Mouse (Mus musculus): ENCODE data around the gene Rps28.

The Rps28 gene

GRCm38 (mm10) chr17:33812475-33812874, 11.9 kb downstream of the Rps28 start:
- DNase-seq (ENCODE audit: low read depth, low spot score) = no peak

- DNase-seq (ENCODE audit: low read depth, low spot score) = no peak
Observed at GRCm38 (mm10) chr17:33811142-33811516, 13.2 kb downstream of the Rps28 start.

DNA sequence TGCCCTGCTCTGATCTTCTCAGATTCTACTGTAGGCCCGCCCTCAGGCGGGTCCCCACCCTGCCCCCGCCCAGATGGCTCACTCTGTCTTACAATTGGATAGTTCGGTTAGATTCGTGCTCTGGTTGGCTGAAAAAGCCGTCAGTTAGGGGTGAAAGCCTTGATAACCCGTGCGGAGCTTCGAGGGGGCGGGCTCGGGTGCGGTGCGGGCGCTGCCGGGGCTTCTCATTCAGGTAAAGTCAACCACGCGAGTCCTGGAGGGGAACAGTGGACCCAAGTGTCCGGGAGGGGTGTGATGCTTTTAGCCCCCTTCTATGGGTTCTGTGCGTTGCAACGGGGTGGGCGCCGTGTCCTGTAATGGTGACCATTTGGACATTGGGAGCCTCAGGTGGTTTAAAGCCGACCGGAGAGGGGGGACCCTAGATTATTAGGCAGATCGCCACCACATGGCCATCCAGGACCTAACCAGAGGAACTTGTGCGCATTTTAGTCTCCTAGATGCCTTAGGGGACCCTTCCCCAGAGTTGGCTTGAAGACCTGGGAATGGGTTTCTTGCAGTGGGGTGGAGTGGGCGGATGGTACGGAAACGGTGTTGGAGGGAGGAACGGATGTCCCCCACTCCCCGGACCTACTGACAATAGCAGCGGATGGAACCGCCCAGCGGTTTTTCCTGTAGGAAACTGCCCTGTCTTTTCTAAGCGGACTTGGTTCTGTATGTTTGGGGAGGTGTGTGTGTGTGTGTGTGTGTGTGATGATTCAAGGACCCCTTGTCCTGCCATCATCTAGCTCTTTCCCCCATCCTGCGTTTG, 13.8 kb downstream of the Rps28 start, which contains the start of gene Kank3:
Gene Kank3, plus strand, starts transcription at position 186 of the 808 bp plus-strand sequence.
- DNase-seq (ENCODE audit: low read depth, low spot score) = peak; percentile 95

DNA sequence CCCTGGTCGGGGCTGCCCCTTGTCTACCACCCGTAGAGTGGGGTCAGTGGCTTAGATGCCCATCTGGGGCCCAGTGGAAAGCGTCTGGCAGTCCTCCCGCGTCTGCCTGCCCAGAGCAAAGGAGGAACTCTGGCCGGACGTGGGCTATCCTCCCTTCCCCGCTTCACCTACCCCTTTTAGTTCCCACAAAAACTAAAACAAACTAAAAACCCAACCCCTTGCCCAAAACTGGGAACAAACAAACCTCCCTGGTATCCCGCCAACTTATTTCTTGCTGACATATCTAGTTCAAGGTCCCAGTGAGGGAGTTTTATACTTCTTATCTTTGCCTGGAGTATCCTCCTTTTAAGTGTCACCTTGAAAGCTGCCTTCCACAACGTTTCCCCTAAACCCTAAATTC, 16.2 kb downstream of the Rps28 start:
- DNase-seq (ENCODE audit: low read depth, low spot score) = no peak

GRCm38 (mm10) chr17:33807181-33807888, 17.0 kb downstream of the Rps28 start:
- DNase-seq (ENCODE audit: low read depth, low spot score) = no peak

DNA sequence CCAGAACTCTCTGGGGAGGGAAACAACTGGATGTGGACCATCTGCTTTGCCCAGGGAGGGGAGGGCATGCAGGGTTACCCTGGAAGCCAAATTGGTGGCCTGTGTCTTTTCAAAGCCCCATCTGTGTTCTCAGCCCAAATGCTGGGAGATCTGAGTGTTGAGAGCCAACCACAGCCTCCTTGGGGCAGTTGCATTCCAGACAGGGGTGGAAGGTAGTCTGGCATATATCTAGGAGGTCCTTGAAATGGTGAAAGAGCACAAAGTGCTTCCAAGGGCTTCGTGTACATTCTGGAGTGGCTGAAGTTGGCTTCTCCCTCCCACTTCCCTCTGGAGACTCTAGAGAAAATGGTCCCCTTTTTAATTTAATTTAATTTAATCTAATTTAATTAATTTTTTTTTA, 19.6 kb downstream of the Rps28 start:
- no peak for DNase-seq (ENCODE audit: low read depth, low spot score)

DNA sequence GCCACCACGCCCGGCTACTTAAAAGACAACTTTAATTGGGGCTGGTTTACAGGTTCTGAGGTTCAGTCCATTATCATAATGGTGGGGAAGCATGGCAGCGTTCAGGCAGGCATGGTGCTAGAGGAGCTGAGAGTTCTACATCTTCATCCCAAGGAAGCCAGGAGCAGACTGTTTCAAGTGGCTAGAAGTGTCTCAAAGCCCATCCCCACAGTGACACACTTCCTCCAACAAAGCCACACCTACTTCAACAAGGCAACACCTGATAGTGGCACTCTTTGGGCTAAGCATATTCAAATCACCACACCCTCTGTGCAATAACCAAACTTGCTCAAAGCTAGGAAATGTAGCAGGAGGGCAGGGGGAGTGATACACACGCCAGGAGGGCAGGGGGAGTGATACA, 20.2 kb downstream of the Rps28 start:
- DNase-seq (ENCODE audit: low read depth, low spot score) = no peak

- DNase-seq (ENCODE audit: low read depth, low spot score) = no peak
Observed at GRCm38 (mm10) chr17:33802221-33802620, 22.1 kb downstream of the Rps28 start.

GRCm38 (mm10) chr17:33799277-33799676, 25.1 kb downstream of the Rps28 start:
- no peak for DNase-seq (ENCODE audit: low read depth, low spot score)

DNA sequence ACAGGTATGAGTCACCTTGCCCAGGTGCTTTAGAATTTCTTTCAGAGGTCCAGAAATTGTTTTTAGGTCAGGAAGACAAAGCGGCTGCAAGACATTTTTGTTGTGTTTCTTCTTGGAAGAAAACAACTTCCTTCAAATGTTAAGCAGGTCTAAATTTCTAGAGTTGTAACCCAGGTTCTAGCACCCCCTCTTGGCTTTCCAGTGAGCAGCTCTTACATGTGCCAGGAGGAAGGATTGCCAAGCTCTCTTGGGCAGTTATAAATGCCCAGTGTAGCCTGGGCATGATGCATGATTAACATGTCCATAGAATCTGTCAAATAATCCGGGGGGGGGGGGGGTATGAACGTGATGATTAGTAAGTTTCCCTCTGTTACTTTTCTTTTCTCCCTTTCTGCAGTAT, 26.1 kb downstream of the Rps28 start:
- no peak for DNase-seq (ENCODE audit: low read depth, low spot score)

DNA sequence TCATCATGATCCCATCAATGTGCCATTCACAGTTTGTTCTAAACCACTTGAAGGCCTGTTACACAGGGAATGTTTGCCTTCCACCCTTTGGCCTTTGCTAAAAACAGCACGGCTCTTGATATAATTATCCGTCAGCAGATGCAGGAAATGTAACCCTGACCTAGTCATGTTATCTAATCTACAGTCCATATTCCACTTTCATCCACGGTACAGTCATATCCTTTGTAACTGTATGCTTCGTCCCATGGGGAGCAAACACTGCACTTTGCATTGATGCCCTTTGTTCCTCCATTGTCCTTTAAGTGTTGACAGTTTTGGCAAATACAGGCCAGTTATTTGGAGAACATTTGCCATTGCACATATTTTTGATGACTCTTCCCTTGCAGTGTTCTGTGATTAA, 35.6 kb downstream of the Rps28 start:
- no peak for DNase-seq (ENCODE audit: low read depth, low spot score)

DNA sequence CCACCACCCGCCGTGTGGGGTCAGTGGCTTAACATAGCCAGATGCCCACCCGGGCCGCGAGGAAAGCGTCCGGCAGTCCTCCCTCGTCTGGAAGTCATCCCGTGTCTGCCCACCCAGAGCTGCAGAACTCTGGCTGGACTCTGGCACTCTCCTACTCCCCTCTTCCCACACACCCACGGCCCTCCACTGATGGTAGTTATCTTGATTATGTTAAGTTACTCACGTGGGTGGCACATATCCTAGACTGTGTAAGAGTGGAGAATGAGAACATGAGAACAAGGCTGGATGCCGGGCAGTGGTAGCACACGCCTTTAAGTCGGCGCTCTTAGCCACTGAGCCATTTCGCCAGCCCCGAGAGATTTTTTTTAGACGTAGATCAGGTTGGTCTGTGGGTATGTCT, 38.0 kb downstream of the Rps28 start:
- DNase-seq (ENCODE audit: low read depth, low spot score) = peak; percentile 40

GRCm38 (mm10) chr17:33784939-33785338, 39.4 kb downstream of the Rps28 start:
- DNase-seq (ENCODE audit: low read depth, low spot score) = no peak

- DNase-seq (ENCODE audit: low read depth, low spot score) = peak; percentile 47
Observed at GRCm38 (mm10) chr17:33783408-33783807, 41.0 kb downstream of the Rps28 start.

- DNase-seq (ENCODE audit: low read depth, low spot score) = no peak
Observed at GRCm38 (mm10) chr17:33782067-33782466, 42.3 kb downstream of the Rps28 start.

GRCm38 (mm10) chr17:33781124-33781977, 43.0 kb downstream of the Rps28 start, which contains the start of gene Angptl4:
Angptl4 (minus strand) TSS chr17:33781830.
- no peak for DNase-seq (ENCODE audit: low read depth, low spot score)

GRCm38 (mm10) chr17:33780431-33780830, 43.9 kb downstream of the Rps28 start:
- DNase-seq (ENCODE audit: low read depth, low spot score) = no peak

GRCm38 (mm10) chr17:33779967-33780295, 44.4 kb downstream of the Rps28 start:
- DNase-seq (ENCODE audit: low read depth, low spot score) = no peak

DNA sequence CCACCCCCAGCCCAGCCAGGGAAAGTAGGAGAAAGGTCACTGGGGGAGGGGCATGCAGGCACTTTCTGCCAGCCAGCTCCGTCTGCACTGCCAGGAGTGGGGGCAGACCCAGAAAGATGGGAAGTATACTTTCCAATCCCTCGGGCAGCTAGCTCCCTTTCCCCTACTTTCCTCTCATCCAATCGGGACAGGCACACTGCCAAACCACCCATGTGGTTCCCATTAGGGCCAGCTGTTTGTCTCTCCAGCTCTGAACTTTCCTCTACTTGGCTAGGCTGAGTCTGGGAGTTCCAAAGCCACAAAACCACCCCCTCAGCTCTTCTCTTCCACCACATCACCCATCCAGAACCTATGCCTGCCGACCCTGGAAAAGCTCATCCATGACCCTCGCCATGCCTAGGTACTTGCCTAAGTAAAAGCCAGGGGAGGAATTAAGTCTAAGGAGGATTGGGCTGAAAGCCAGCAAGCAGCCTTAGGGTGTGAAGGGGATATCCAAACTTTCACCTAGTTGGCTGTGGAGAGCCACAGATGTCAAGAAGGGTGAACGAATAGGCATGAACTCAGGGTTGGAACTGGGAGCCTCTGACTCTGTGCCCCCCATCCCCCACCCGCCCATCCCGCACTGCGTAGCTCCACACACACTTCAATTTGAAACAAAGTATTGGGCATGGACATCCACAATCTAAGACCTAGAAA, 44.9 kb downstream of the Rps28 start:
- no peak for DNase-seq (ENCODE audit: low read depth, low spot score)

GRCm38 (mm10) chr17:33775287-33775686, 49.1 kb downstream of the Rps28 start:
- DNase-seq (ENCODE audit: low read depth, low spot score) = no peak

- no peak for DNase-seq (ENCODE audit: low read depth, low spot score)
Observed at GRCm38 (mm10) chr17:33774573-33775155, 49.7 kb downstream of the Rps28 start.

All from telencephalon, adult 2 months (tissue).